Mouse (Mus musculus): Measurements from ENCODE around the gene Zfp618.

Gene Zfp618

DNA sequence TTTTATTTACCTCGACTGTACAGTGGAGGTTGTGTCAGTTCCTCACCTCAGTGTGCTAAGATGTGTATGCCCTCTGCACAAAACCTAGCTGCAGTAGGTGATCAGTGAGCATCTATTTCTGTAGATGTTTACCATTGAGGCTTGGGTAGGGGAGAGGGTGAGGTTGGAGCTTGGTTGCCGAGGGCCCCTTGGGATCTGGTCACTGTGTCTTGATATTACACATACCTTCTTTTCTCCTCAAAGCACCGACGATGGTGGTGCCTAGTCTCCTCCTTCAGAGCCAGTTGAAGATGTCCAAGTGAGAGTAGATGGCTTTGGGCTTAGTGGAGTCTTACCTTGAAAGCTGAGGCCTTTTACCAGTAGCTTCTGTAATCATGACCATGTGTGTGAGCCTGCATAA lies 101.4 kb downstream of the Zfp618 start:
- DNase-seq (ENCODE audit: low spot score) = no peak

DNA sequence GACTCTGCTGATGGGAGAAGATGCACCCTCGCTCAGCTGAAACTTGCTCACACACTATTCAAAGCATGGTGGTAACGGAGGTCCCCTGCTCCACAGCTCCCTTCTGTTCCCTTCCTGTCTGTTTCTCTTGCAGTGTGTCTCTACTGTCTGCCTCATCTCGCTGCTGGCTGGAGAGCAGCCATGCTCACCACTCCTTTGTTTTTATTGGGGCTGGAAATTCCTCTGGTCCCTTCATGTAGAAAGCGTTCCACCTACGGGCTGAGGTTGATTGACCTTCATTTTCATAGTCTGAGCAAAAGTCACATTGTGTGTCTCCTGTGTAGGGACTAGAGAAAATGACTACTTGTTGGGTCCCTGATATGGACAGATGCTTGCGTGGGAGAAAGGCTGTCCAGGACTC lies 102.4 kb downstream of the Zfp618 start:
- DNase-seq (ENCODE audit: low spot score) = no peak

DNA sequence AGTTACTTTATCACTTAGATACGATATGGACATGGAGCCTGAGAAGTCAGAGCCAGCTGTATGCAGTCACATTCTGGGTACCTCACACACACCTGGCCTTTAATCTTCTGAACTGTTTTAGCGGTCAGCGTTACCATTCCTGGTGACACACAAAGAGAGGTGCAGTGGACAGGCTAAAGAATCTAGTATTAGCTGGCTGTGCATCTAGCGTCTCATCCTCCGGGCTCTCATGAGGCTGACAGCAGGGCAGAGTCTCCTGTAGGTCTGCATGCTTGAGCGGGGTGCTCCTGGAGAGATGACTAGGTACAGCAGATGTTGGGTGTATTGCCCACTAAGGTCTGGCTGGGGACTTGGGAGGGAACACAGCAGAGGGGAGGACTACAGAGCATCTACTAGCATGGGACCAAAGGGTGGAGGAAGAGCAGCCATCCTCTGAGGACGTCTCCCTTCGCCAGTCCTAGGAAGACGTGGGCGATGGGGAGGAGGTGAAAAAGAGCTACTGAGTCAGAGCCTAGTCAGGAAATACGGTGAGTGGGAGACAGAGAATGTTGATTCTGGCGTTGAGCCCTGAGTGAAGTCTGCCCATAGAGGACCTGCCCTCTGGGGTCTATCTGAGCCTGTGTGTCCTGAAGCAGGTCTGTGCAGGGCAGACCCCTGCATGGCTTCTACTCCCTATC lies 103.3 kb downstream of the Zfp618 start:
- no peak for DNase-seq (ENCODE audit: low spot score)

DNA sequence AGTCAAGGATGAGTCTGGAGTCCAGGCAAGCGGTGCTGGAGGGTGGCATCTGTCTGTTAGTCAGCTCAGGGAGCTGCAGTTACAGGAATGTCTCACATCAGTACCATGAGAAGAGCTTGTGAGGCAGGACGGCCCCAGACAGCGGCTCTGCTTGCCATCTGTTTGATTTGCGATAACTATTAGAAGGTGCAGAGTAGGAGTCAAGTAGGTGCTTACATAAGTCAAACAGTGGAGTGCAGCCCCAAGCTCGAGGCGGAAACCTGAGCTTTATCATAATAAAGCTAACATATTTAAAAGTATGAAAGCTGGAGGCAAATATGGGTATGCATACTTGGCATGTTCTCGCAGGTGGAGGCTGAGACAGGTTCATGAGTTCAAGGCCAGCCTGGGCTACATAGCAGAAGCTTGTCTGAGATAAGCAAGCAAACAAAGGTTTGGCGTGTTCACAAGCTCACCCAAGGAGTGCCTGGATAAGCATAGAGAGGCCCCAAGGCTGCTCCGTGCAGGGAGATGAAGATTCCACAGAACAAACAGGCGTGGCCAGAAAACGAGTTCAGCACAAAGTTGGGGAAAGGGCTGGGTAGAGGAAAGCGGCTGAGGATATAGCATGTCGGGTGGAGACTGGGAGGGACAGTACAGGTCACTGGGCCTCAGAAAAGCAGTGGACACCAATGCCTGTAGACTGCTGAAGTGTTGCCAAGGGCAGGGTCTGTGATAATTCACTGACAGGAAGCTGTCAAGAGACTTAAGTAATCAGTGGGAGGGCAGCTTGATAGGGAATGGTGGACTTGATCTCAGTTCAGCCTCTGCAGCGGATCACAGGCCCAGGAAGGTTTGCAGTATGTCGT lies 106.3 kb downstream of the Zfp618 start:
- no peak for DNase-seq (ENCODE audit: low spot score)

DNA sequence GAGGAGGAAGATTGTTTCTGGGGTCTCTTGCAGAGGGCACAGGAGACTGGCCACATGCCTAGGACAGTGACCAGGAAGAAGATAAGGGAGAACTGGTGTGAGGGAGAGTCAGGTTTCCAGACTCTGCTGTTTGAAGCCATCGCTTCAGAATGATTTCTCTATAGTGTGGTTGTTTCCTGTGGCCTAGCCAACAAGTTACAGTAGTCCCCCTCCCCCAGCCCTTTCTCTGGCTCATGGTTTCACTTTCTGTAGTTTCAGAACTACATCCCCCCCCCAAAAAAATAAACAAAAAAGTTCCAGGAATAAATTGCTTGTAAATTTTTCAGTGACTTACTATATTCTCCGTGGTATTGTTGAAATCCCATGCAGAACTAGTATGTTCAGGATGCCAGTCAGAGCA lies 107.8 kb downstream of the Zfp618 start:
- DNase-seq (ENCODE audit: low spot score) = no peak

DNA sequence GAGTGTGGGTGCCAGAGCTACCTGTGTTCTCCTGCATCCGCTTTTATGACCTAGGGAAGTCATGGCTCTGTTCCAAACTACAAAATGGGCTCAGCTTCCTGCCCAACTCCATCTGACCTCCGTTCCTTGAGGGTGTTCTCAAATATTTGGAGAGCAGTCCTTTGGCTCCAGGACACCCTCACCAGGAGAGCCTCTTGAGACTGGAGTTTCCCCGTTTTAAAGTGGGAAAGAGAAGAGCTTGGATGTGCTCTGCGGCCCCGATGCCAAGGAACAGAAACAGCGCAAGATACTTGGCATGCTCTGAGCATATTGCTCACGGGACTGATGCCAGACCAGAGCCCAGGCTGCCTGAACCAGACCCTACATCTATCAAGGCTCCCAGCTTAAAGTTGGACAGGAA lies 113.8 kb downstream of the Zfp618 start:
- no peak for DNase-seq (ENCODE audit: low spot score)

DNA sequence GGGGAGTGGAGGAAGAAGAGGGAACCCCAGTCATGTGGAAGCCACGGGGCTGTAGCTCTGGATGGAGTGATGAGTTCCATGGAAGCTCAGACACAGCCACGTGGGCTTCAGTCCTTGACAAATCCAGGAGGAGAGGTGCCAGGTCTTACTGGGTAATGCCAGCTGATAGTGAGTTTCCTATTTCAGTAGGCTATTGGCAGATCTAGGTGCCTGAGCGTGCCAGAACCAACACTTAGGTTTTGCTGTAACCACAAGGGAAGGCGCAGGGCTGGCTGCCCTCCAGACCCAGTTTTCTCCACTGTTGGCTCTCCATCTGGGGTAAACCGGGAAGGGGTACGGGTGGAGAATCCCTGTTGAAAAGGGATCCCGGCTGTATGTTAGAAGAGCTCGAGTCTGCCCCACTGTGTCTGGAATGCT lies 119.1 kb downstream of the Zfp618 start:
- DNase-seq (ENCODE audit: low spot score) = peak; percentile 55

DNA sequence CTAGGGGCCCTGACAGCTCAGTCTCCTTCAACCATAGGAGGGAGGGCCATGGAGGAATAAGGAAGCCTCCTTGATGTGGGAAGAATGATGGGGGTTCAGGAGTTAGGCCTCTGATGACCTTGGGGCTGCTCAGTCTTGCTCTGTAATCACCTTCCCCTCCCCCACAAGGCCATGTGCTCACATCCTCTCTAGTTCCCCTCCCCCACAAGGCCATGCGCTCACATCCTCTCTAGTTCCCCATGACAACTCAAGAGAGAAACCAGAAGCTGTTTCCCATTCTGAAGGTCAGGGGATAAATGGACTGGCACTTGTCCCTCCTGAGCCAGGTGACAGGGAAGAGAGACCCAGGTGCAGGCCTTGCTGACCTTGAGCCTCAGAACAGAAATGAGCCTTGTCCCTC lies 124.1 kb downstream of the Zfp618 start:
- peak; percentile 29 for DNase-seq (ENCODE audit: low spot score)

DNA sequence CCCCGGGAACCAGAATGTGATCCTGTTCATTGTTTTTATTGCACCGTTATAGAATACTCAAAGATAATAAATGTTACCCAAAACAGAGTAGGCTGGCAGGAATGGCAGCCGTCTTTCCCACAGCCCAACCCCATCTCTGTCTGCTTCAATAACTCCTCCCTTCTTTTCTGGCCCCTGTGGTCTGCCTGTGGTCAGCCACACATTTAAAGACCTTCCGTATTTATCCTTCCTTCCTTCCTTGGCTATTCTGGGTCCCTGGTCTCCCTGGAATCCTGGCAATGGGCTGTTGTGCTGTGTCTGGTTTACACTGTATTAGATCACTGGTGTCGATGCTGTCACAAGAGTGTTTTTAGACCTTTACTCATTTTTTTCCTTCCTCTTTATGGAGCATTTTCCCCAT lies 125.8 kb downstream of the Zfp618 start:
- no peak for DNase-seq (ENCODE audit: low spot score)

DNA sequence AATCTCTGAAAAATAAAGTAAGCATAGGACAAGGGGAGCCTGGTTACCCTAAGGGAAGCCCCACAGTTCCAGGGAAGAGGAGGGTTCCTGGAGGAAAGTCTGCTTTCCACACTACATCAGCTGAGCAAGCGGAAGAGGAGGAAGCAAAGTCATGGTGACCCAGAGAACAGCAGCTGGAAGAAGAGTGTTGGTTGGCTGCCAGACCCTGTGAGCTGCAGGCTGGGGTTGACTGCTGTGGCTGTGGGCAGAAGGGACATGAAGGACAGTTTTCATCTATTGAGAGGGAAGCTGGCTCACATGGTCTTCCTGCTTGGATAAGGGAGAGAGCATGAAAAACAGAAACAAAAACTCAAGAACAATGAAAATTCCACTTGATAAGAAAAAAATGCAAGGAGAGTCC lies 132.2 kb downstream of the Zfp618 start:
- peak; percentile 61 for DNase-seq (ENCODE audit: low spot score)

DNA sequence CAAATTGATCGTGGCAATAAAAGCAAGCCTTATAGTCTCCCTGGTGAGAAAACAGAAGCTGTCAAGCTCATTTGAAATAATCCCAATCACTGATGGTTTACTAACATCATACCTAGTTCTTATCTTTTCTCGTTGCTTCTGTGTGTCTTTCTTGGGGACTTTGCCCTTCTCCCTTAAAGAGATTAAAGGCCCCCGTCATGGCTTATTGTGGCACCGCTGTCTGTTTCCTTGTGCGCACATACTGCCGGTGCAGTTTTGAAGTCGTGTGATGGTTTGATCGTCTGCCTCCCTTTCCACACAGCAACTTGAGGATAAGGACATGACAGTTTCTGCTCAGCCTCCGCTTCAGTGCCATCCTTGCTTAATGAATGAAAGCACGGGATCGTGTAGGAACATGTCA lies 135.1 kb downstream of the Zfp618 start:
- DNase-seq (ENCODE audit: low spot score) = no peak

DNA sequence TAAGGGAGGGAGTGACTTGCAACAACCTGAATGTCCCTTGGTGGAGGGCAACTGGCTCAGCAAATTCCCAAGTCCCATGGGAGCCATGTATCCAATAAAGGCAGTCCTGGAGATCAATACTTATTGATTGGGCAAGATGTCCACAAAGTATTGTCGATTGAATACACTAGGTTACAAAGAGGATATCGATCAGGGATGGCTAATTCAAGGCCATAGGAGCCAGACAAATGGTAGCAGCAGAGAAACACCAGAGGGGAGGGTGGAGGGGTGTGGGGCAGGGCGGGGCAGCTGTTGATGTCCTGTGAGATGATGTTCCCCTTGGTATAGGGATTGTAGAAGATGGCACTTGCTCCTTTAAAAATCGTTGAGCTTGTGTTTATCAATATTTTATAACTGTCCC lies 136.7 kb downstream of the Zfp618 start:
- no peak for DNase-seq (ENCODE audit: low spot score)

DNA sequence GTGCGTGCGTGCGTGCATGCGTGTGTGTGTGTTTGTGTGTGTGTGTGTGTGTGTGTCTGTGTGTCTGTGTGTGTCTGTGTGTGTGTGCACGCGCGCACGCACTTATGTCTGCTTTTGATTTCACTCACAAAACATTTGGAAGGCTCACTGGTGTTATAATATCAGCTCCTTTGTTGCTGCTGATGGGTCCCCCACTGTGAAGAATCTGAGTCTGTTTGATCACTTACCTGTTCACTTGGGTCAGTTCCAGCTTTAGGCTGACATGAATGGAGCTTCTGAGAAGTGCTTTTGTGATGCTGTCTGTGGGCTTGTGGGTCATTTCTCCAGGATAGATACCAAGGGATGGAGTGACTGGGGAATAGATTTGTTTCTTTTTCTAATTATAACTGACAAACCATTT lies 140.3 kb downstream of the Zfp618 start:
- DNase-seq (ENCODE audit: low spot score) = no peak

DNA sequence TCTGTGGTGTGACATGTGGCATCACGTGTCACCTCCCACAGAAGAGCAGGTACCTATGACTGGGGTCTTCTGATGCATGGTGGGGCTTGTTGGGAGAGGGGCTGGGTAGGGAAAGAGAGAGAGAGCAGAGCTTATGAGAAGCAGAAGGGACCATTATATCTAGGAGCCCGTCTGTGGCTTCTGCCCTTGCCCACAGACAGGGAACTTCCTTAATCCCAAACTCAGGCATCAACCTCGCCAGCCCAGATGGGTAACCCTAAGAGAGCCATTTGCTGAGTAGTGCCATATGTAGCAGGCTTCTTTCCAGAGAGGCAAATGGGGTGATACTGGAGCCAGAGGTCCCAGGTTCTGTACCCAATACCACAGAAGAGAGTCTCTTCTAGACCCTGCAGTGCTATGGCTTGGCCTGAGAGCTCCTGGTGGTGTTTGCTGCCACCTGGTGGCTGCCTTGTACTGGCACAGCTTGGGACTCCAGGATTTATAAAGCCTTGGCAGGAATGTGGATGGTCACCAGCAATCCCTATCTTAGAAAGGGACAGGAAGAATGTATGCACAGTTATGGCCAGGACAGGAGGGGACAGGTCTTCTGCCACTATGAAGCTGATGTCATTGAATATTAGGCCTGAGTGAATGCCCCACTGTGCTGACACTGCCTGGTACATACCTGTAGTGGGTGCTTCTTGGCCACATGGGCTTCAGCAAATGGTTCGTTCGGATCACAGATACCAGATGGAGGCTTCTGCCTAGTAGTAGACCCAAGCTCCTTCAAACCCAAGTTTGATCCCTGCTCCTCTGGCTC lies 153.5 kb downstream of the Zfp618 start:
- peak; percentile 82 for DNase-seq (ENCODE audit: low spot score)

DNA sequence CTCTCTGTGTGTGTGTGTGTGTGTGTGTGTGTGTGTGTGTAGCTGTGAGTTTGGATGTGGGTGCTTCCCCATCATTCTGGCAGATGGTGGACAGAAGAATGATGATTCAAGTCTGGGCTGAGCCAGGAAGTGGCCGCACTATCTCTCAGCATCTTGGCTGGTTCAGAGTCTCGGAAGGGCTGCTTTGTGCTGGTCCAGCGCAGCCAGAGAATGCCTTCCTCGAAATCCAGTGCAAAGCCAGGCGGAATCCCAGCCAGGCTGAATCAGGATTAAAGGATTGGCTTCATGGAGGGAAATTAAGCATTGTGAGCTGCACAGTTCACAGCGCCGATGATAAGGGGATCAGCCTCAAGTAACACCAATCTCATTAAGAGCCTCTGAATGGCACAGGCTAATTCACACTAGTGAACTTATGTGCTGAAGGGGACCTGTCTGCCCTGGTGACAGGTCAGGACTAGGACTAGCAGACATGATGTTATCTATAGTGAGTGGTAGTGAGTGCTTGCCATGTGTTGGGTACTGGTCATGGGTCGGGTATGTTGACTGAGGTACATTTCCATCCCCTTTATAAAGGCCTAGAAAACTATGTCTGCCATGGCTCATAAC lies 159.6 kb downstream of the Zfp618 start:
- no peak for DNase-seq (ENCODE audit: low spot score)

DNA sequence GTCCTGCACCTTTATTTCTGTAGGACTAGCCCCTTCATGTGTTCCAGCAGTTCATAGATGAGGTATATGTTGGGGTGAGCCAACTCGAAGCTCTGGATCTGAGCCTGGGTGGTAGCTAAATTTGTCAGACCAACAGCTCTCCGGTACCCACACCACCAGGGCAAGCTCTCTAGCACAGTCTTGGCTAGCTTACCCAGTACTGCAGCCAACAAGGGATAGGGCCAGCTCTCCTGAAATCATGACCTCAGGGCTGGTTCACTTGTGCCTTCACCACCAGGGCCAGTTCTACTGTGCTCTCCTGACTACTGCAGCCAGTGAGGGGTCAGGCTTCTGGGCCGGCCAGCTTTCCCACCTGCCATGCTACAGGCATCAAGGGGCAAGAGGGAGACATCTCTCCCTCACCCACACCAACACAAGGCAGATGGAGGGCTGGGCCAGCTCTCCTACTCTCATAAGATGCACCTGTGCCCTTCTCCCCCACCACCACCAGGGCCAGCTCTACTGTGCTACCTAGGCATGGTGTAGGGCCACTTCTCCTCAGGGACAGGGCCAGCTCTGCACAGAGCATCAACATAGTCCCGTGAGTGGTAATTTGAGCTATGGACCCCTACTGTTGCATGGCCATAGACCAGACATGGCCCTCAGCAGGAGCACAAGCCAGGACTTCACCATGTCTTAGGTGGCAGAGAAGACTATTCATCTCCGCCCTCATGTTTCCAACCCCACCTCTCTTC lies 164.7 kb downstream of the Zfp618 start:
- DNase-seq (ENCODE audit: low spot score) = no peak

DNA sequence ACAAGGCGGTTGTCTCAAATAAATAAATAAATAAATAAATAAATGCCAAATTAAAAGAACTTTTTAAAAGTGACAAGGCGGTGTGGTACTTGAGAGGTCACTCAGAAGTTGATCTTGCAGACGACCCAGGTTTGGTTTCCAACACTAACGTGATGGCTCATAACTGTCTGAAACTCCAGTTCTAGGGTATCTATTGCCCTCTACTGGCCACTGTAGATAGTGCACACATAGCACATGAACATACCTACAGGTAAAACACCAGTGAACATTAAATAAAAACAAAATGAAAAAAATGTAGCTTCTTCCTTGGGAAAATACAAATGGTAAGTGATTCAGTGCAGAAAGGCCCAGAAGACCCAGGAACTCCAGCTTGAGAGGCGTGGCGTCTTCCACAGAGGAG lies 181.9 kb downstream of the Zfp618 start:
- DNase-seq (ENCODE audit: low spot score) = no peak

DNA sequence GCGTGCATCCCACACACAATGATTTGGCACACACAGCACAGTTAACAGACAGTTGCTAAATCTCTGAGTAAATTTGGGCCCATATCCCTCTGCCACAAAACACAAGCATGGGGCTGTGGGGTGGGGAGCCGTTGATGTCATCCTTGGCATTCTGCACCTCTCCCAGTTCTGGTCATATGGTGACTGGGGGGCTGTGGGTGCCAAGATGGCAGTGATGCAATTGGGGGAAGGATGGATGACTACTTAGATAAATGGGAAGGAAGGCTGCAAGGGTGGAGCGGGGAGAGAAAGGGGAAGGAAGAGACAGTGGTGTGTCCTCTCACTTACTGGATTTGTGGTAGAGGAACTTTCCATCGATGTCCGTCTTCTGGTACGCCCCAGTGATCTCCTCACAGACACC lies 185.8 kb downstream of the Zfp618 start:
- DNase-seq (ENCODE audit: low spot score) = no peak

DNA sequence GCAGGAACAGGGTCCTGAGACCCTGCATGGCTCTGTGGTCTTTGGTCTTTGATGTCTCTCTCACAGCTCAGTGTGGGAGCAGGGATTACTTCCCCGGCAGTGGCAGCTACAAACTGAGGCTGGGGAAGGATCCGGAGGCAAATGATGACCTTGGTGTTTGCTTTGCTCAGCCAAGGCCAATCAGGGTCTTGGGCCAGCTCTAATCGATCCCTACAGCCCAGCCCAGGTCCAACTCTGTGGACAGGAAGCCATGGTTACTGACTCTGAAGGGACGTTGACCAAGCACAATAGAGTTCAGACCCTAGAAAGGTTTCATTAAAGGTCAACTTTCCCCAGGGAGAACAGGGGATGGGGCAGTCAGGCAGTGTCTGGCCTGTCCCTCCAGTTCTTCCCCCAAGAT lies 188.7 kb downstream of the Zfp618 start:
- DNase-seq (ENCODE audit: low spot score) = no peak

DNA sequence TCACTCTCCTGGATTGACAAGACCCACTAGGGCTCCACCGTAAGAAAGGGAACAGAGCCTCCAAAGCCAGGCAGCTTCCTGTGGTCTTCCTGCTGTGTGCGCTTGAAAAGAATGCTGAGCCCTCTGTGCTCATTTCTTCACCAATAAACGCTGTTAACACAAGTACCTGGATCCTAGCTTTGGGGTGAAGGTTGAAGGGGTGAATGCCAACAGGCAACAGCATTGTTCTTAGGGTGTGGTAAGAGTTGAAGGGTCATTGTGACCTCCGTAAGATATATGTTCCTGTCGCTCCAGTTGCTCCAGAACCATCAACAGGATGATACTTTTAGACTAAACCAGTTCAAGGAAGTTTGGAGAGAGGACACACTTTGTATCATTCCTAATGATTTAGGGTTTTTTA lies 189.3 kb downstream of the Zfp618 start, which contains the start of gene Ambp:
TSS of gene Ambp (minus strand) at position 101 of the 400 bp plus-strand sequence.
- DNase-seq (ENCODE audit: low spot score) = no peak

DNA sequence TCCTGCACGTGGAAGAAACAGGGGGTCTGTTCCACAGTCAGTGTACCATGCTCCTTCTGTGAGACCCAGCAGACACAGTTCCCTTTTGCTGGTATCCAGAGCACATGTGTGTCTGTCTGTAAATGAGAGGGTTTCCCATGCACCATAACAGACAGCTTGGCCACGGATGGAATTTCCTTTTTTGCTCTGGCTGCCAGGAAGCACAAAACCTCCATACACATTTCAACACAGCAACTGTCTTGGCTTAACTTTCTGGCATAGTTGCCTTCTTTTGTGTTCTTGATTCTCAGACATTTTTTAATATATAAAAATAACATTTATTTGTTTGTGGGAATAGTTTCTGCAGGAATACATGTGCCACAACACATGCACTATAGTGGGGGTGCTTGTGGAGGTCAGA lies 190.2 kb downstream of the Zfp618 start:
- DNase-seq (ENCODE audit: low spot score) = no peak

Data from ovary, postnatal 36 days (tissue).